Mouse (Mus musculus) thymus, adult 2 months (tissue): ENCODE data around the gene Pcgf6. TPM values are rescaled to one million over a fixed set of nuclear protein-coding genes. Genes with fewer than 3 reads are reported as not detected.

Source experiments
- DNase-seq: peaks from one replicate; pipeline ENCODE4 v3.0.0; 2021
- H3K27ac ChIP-seq: fragments of 200-500 bp; 2 replicates; pipeline ENCODE4 v1.5.1; 2012; ENCODE audit warnings: low read length, control low read depth; ENCODE audit not compliant: control insufficient read depth, insufficient read depth
- H3K27me3 ChIP-seq: fragments of 200-500 bp; 2 replicates; pipeline ENCODE4 v1.6.1; 2012; ENCODE audit warnings: mild to moderate bottlenecking, low read length, moderate library complexity, mixed read lengths; ENCODE audit not compliant: control insufficient read depth, insufficient read depth
- H3K36me3 ChIP-seq: fragments of 200-500 bp; 2 replicates; pipeline ENCODE4 v1.6.1; 2012; ENCODE audit warnings: mild to moderate bottlenecking, low read length, moderate library complexity; ENCODE audit not compliant: control insufficient read depth, insufficient read depth
- H3K4me1 ChIP-seq: fragments of 200-500 bp; replicated peaks from 2 replicates; pipeline ENCODE4 v1.6.1; 2012; ENCODE audit warnings: low read length; ENCODE audit not compliant: control insufficient read depth, insufficient read depth
- H3K4me3 ChIP-seq: fragments of 200-500 bp; 2 replicates; pipeline ENCODE4 v1.5.1; 2012; ENCODE audit warnings: mild to moderate bottlenecking, low read length, control low read depth, moderate library complexity; ENCODE audit not compliant: control insufficient read depth, insufficient read depth
- CTCF ChIP-seq: fragments of 200-500 bp; IDR thresholded peaks from 2 replicates; pipeline ENCODE4 v1.5.1; 2012; ENCODE audit warnings: mild to moderate bottlenecking, control low read depth, low read length, moderate library complexity, borderline replicate concordance; ENCODE audit not compliant: control insufficient read depth, poor library complexity, insufficient read depth; ENCODE audit errors: extremely low read depth
- POLR2A ChIP-seq: fragments of 200-500 bp; IDR thresholded peaks from 2 replicates; pipeline ENCODE4 v1.6.1; 2012; ENCODE audit warnings: mild to moderate bottlenecking, low read length, control low read depth, moderate library complexity; ENCODE audit not compliant: control insufficient read depth, poor library complexity, insufficient read depth; ENCODE audit errors: extremely low read depth
- WGBS: fragments of 180-500 bp; shearing (Covaris S2); methylation state at CpG from one replicate; pipeline ENCODE4 v1.1.7; 2018; 5-methylcytosine and 5-hydroxymethylcytosine counted together
- polyA plus RNA-seq: library from polyadenylated mRNA; depleted of rRNA; stranded (reverse); fragments of >200 nt; gene quantifications from 2 replicates; pipeline ENCODE4 v1.2.3, GENCODE M21; 2012

Pcgf6 gene
- polyA plus RNA-seq, 1 experiment: 13.9 TPM

GRCm38 (mm10) chr19:47031770-47032169 lies 18.9 kb downstream of the Pcgf6 start:
- WGBS: 98% methylated on average over 6 of the region's 6 CpGs
- no peak overlapping the region for H3K4me3 ChIP-seq
- TF ChIP-seq CTCF: no peak
- no peak for TF ChIP-seq POLR2A
- no peaks in the 10 kb centered on the region for H3K4me1 ChIP-seq
- H3K27ac ChIP-seq: no peak overlapping the region
- DNase-seq: no peak
- H3K27me3 ChIP-seq: no peaks in the 10 kb centered on the region
- H3K36me3 ChIP-seq: peaks cover 13% of the 10 kb centered on the region

GRCm38 (mm10) chr19:47029796-47030195 lies 20.9 kb downstream of the Pcgf6 start:
- H3K27me3 ChIP-seq: no peaks in the 10 kb centered on the region
- DNase-seq: no peak
- H3K36me3 ChIP-seq: peaks cover 9% of the 10 kb centered on the region
- WGBS: 95% methylated on average over 9 of the region's 9 CpGs
- H3K27ac ChIP-seq: no peak overlapping the region
- H3K4me1 ChIP-seq: no peaks in the 10 kb centered on the region
- no peak overlapping the region for H3K4me3 ChIP-seq
- no peak for TF ChIP-seq CTCF
- no peak for TF ChIP-seq POLR2A

GRCm38 (mm10) chr19:47026513-47026912 lies 24.2 kb downstream of the Pcgf6 start:
- Histone ChIP-seq H3K4me3 (no peak overlapping the region), H3K36me3 (no peaks in the 10 kb centered on the region), H3K27me3 (no peaks in the 10 kb centered on the region), H3K4me1 (no peaks in the 10 kb centered on the region), H3K27ac (no peak overlapping the region)
- no peak for DNase-seq
- TF ChIP-seq CTCF (no peak), POLR2A (no peak)
- 88% methylated on average over 4 of the region's 4 CpGs for WGBS

GRCm38 (mm10) chr19:47024954-47025353 lies 25.8 kb downstream of the Pcgf6 start:
- no peak for TF ChIP-seq POLR2A
- TF ChIP-seq CTCF: no peak
- Histone ChIP-seq H3K36me3 (no peaks in the 10 kb centered on the region), H3K27me3 (no peaks in the 10 kb centered on the region), H3K4me1 (no peaks in the 10 kb centered on the region), H3K27ac (no peak overlapping the region), H3K4me3 (no peak overlapping the region)
- 87% methylated on average over 10 of the region's 10 CpGs for WGBS
- DNase-seq: no peak

- TF ChIP-seq POLR2A (no peak), CTCF (no peak)
- no peak for DNase-seq
- H3K4me3 ChIP-seq: no peak overlapping the region
- H3K36me3 ChIP-seq: no peaks in the 10 kb centered on the region
- H3K27ac ChIP-seq: no peak overlapping the region
- H3K4me1 ChIP-seq: no peaks in the 10 kb centered on the region
- no peaks in the 10 kb centered on the region for H3K27me3 ChIP-seq
- WGBS: 83% methylated on average over 13 of the region's 13 CpGs
Observed at GRCm38 (mm10) chr19:47023546-47023945, 27.2 kb downstream of the Pcgf6 start.

- DNase-seq: no peak
- H3K27me3 ChIP-seq: no peaks in the 10 kb centered on the region; the same call in 1 of the 2 replicates
- WGBS: 36% methylated on average over 4 of the region's 4 CpGs
- no peak overlapping the region for H3K27ac ChIP-seq
- no peak for TF ChIP-seq POLR2A
- TF ChIP-seq CTCF: no peak
- no peaks in the 10 kb centered on the region for H3K4me1 ChIP-seq
- no peaks in the 10 kb centered on the region for H3K36me3 ChIP-seq
- H3K4me3 ChIP-seq: no peak overlapping the region
Observed at GRCm38 (mm10) chr19:47022709-47023108, 28.0 kb downstream of the Pcgf6 start.

GRCm38 (mm10) chr19:47019326-47019725 lies 31.4 kb downstream of the Pcgf6 start:
- TF ChIP-seq POLR2A (no peak), CTCF (no peak)
- peaks cover 15% of the 10 kb centered on the region for H3K4me1 ChIP-seq
- no peak overlapping the region for H3K27ac ChIP-seq
- no peak for DNase-seq
- H3K4me3 ChIP-seq: no peak overlapping the region
- no peaks in the 10 kb centered on the region for H3K36me3 ChIP-seq
- WGBS: 58% methylated on average over 6 of the region's 6 CpGs
- peaks cover under 1% of the 10 kb centered on the region; the same call in 1 of the 2 replicates for H3K27me3 ChIP-seq
